Mouse (Mus musculus): Measurements from ENCODE around the gene Gm21762. TPM values are rescaled to one million over a fixed set of nuclear protein-coding genes. Genes with fewer than 3 reads are reported as not detected.

Gene Gm21762
- not detected for polyA plus RNA-seq (2014; fragmentation: Illumina TruSeq; extraction: RNeasy Lipid Tissue Mini Kit (QIAGEN cat#74804); ENCODE audit: low read depth, low replicate concordance)

DNA sequence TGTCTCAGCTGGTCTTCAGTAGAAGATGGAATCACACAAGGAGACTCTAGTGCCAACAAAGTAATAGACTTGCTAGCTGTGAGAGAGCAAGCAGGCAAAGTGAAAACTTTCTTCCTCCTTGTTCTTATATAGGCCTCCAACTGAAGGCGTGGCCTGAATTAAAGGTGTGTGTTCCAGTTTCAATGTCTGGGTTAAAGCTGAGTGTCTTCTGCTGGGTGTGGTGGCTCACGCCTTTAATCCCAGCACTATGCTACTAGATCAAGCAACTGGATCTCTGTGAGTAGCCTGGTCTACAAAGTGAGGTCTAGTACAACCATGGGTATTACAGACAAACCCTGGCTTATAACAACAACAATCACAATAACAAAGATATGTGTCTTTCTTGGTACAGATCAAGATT, at the start of gene Gm21762:
Gene Gm21762, minus strand, starts transcription at position 101 of the 400 bp plus-strand sequence.

DNA sequence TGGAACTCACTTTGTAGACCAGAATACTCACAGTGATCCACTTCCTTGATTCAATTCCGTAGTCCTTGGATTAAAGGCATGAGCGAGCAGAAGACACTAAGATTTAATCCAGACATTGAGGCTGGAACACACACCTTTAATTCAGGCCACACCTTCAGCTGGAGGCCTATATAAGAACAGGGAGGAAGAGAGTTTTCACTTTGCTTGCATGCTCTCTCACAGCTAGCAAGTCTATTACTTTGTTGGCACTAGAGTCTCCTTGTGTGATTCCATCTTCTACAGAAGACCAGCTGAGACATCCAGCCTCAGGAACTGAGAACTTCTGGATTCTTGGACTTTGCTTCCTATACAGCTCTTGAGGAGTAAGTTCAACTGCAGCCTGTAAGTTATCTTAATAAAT, 47.1 kb upstream of the Gm21762 start, which contains the start of gene AF067061:
Gene AF067061, plus strand, starts transcription at position 245 of the 400 bp plus-strand sequence.

DNA sequence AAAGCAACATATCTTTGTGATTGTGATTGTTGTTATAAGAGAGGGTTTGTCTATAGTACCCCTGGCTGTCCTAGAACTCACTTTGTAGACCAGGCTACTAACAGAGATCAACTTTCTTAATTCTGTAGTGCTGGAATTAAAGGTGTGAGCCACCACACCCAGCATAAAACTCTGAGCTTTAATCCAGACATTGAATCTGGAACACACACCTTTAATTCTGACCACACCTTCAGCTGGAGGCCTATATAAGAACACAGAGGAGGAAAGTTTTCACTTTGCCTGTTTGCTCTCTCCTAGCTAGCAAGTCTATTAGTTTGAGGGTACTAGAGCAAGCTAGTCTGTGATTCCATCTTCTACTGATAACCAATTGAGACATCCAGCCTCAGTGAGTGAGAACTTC, 23.1 kb upstream of the Gm21762 start, which contains the start of gene Gm21731:
Gene Gm21731, plus strand, starts transcription at position 301 of the 400 bp plus-strand sequence.

DNA sequence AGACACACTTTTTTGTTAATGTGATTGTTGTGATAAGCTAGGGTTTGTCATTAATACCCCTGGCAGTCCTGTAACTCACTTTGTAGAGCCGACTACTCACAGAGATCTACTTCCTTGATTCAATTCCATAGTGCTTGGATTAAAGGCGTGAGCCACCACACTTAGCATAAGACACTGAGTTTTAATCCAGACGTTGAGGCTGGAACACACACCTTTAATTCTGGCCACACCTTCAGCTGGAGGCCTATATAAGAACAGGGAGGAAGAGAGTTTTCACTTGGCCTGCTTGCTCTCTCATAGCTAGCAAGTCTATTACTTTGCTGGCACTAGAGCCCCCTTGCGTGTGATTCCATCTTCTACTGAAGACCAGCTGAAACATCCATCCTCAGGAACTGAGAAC, 43.6 kb downstream of the Gm21762 start, which contains the start of gene Gm21818:
Gene Gm21818, plus strand, starts transcription at position 301 of the 400 bp plus-strand sequence.

Other genes with a start within 250 kb of the Gm21762 start
- gene Gm36079, start 188.9 kb downstream of the Gm21762 start, polyA plus RNA-seq (2014; fragmentation: Illumina TruSeq; extraction: RNeasy Lipid Tissue Mini Kit (QIAGEN cat#74804); ENCODE audit: low read depth, low replicate concordance) = not detected
- gene Gm21188, start 163.8 kb downstream of the Gm21762 start, polyA plus RNA-seq (2014; fragmentation: Illumina TruSeq; extraction: RNeasy Lipid Tissue Mini Kit (QIAGEN cat#74804); ENCODE audit: low read depth, low replicate concordance) = 2.3 TPM
- not detected for gene Gm20767, start 75.7 kb downstream of the Gm21762 start, polyA plus RNA-seq (2014; fragmentation: Illumina TruSeq; extraction: RNeasy Lipid Tissue Mini Kit (QIAGEN cat#74804); ENCODE audit: low read depth, low replicate concordance)
- not detected for gene Gm21818, start 43.5 kb downstream of the Gm21762 start, polyA plus RNA-seq (2014; fragmentation: Illumina TruSeq; extraction: RNeasy Lipid Tissue Mini Kit (QIAGEN cat#74804); ENCODE audit: low read depth, low replicate concordance)
- gene Gm21731, start 23.2 kb upstream of the Gm21762 start, polyA plus RNA-seq (2014; fragmentation: Illumina TruSeq; extraction: RNeasy Lipid Tissue Mini Kit (QIAGEN cat#74804); ENCODE audit: low read depth, low replicate concordance) = not detected
- not detected for gene AF067061, start 47.2 kb upstream of the Gm21762 start, polyA plus RNA-seq (2014; fragmentation: Illumina TruSeq; extraction: RNeasy Lipid Tissue Mini Kit (QIAGEN cat#74804); ENCODE audit: low read depth, low replicate concordance)
- 1.6 TPM for gene BC147527, start 84.4 kb upstream of the Gm21762 start, polyA plus RNA-seq (2014; fragmentation: Illumina TruSeq; extraction: RNeasy Lipid Tissue Mini Kit (QIAGEN cat#74804); ENCODE audit: low read depth, low replicate concordance)
- not detected for gene Tcstv3, start 100.9 kb upstream of the Gm21762 start, polyA plus RNA-seq (2014; fragmentation: Illumina TruSeq; extraction: RNeasy Lipid Tissue Mini Kit (QIAGEN cat#74804); ENCODE audit: low read depth, low replicate concordance)